Mouse (Mus musculus) embryonic facial prominence, embryonic 12.5 days (tissue): Measurements from ENCODE around the gene Ces1f. TPM values are rescaled to one million over a fixed set of nuclear protein-coding genes. Genes with fewer than 3 reads are reported as not detected.
"Not testable (repeated sequence)": the region's sequence is repeated elsewhere in the genome, so short reads cannot be mapped to it uniquely, and the experiment has no call there.

Experiments used
- ATAC-seq: fragments of 200-750 bp; cut with Nextera tagmentation; 2 replicates; pipeline ENCODE4 v1.8.0; 2017; ENCODE audit not compliant: insufficient number of reproducible peaks, insufficient read depth, low FRiP score, low TSS enrichment
- H3K27ac ChIP-seq: fragments of 300-500 bp; sonication (generic); 2 replicates; pipeline ENCODE4 v1.5.1; 2016; ENCODE audit warnings: mild to moderate bottlenecking
- H3K27me3 ChIP-seq: fragments of 300-500 bp; sonication (generic); 2 replicates; pipeline ENCODE4 v1.6.1; 2016; ENCODE audit warnings: mild to moderate bottlenecking, moderate library complexity
- H3K36me3 ChIP-seq: fragments of 300-500 bp; sonication (generic); 2 replicates; pipeline ENCODE4 v1.6.1; 2016; ENCODE audit warnings: mild to moderate bottlenecking
- H3K4me1 ChIP-seq: fragments of 300-500 bp; sonication (generic); 2 replicates; pipeline ENCODE4 v1.6.1; 2016
- H3K4me2 ChIP-seq: fragments of 300-500 bp; sonication (generic); replicated peaks from 2 replicates; pipeline ENCODE4 v1.6.1; 2016; ENCODE audit warnings: mild to moderate bottlenecking, moderate library complexity
- H3K4me3 ChIP-seq: fragments of 300-500 bp; sonication (generic); 2 replicates; pipeline ENCODE4 v1.5.1; 2016; ENCODE audit warnings: mild to moderate bottlenecking
- H3K9ac ChIP-seq: fragments of 300-500 bp; sonication (generic); 2 replicates; pipeline ENCODE4 v1.6.1; 2016; ENCODE audit warnings: mild to moderate bottlenecking, moderate library complexity
- H3K9me3 ChIP-seq: fragments of 300-500 bp; sonication (generic); 2 replicates; pipeline ENCODE4 v1.6.1; 2016; ENCODE audit warnings: mild to moderate bottlenecking, moderate library complexity
- WGBS: fragments of 180-500 bp; shearing (Covaris S2); methylation state at CpG from one replicate; pipeline ENCODE4 v1.1.7; 2016; 5-methylcytosine and 5-hydroxymethylcytosine counted together
- polyA plus RNA-seq: library from polyadenylated mRNA; unstranded; fragments of >200 nt; fragmentation: Nextera tagmentation; extraction: Ambion mirVana; gene quantifications from 2 replicates; pipeline ENCODE4 v1.2.1, GENCODE M21; 2016

Gene Ces1f
- polyA plus RNA-seq, 1 experiment from 2014 or later, result not detected

DNA sequence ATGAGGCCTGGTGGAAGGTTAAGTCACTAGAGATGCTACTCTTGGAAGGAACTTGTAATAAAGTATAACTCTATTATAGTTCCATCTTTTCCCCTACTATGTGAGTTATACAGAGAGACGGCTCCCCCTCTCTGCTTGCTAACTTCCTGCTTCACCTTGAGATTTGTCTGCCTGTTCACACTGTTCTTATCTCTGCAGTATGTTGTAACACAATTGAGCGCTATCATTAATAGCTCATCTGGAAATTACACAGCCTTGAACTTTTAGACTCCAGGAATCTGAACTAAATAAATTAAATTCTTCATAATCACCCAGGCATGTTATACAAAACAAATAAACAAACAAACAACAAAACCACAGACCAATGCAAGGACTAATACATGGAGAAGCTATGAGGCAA lies 33.5 kb downstream of the Ces1f start:
- 82% methylated on average over 2 of the region's 2 CpGs for WGBS
- H3K27ac ChIP-seq, result no peak overlapping the region
- no peak for ATAC-seq

DNA sequence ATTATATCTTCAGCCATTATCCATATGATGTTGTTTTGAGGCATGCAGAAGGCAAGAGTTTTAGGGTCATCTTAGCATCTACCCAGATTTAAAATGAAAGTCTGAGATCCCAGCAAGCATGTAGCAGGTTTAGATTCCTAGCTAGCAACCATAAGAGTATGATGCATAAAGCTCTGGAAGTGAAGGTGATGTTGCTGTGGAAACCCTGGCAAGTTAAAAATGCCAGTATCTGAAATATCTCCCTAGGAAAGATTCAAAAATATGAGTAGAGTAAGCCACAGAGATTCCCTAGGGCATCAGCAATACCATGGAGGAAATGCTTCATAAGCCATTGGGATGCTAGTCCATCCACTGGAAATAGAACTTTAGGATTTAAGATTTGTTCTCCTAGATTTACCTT lies 39.7 kb downstream of the Ces1f start:
- Histone ChIP-seq H3K4me3 (no peak overlapping the region), H3K36me3 (no peaks in the 10 kb centered on the region), H3K9ac (no peak overlapping the region), H3K4me1 (no peaks in the 10 kb centered on the region), H3K4me2 (no peak overlapping the region), H3K27ac (no peak overlapping the region), H3K9me3 (no peaks in the 10 kb centered on the region), H3K27me3 (no peaks in the 10 kb centered on the region)
- ATAC-seq, result no peak

More for the DNA sequence above, 33.5 kb downstream of the Ces1f start:
- Histone ChIP-seq H3K9me3 (no peaks in the 10 kb centered on the region), H3K4me3 (no peak overlapping the region), H3K4me1 (no peaks in the 10 kb centered on the region), H3K27me3 (no peaks in the 10 kb centered on the region), H3K4me2 (no peak overlapping the region), H3K9ac (no peak overlapping the region), H3K36me3 (no peaks in the 10 kb centered on the region)

DNA sequence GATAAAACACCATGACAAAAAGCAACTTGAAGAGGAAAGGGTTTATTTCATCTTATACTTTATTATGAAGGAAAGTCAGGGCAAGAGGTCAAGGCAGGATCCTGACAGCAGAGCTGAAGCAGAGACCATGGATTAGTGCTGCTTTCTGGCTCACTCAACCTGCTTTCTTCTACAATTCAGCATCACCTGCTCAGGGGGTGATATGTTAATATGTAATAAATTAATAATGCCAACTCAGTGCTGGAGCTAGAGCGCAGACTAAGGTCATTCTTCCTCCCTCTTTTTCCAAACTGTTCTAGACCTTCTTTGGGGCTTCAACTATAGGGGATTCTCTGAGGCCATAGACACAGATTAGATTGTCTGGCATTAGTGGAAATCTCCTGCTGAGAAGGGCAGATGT lies 43.9 kb downstream of the Ces1f start:
- no peak overlapping the region for H3K27ac ChIP-seq
- no peaks in the 10 kb centered on the region for H3K36me3 ChIP-seq
- no peak for ATAC-seq
- H3K27me3 ChIP-seq, result no peaks in the 10 kb centered on the region
- H3K4me2 ChIP-seq, result no peak overlapping the region
- no peaks in the 10 kb centered on the region for H3K4me1 ChIP-seq
- no peaks in the 10 kb centered on the region for H3K9me3 ChIP-seq
- 92% methylated on average over 1 of the region's 1 CpGs for WGBS
- H3K9ac ChIP-seq, result no peak overlapping the region
- no peak overlapping the region for H3K4me3 ChIP-seq

DNA sequence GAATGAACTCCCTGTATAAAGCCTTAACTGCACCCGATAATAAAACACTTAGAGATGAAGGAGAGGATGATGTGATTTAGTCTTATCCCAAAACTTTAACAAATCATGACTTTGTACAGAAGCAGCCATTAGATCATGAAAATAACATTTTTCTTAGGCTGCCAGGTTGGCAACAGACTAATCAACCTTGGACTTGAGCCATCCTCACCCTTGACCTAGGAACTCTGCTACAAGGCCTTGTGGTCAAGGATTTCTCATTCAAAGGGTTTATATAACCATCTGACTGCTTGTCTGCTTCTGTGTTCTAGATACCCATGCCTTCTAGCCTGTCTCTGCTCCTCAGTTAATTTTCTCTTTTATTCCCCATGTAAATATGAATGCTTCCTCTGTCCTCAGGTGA lies 44.8 kb downstream of the Ces1f start:
- Histone ChIP-seq H3K4me3 (no peak overlapping the region), H3K27ac (no peak overlapping the region), H3K4me2 (no peak overlapping the region), H3K4me1 (no peaks in the 10 kb centered on the region), H3K9ac (no peak overlapping the region), H3K36me3 (no peaks in the 10 kb centered on the region), H3K27me3 (no peaks in the 10 kb centered on the region), H3K9me3 (no peaks in the 10 kb centered on the region)
- no peak for ATAC-seq
- 89% methylated on average over 1 of the region's 1 CpGs for WGBS

DNA sequence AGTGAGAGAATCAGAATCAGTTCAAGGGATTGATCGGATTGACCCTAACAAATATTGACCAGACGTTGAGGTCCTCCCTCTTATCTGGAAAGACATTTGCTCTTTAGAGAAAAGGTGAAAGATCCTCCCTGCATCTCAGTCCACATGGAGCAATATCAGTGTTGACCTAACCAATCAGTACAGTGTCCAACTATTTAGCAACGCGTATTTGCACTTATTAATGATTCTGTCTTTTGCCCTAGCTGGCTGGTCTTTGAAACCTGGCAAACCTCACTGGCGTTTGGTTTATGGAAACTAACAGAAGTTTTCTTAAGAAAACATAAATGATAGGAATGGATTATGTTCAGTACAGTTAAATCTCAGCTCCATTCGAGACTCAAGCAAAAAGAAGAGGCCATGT lies 45.5 kb downstream of the Ces1f start:
- H3K27me3 ChIP-seq, result no peaks in the 10 kb centered on the region
- no peak for ATAC-seq

DNA sequence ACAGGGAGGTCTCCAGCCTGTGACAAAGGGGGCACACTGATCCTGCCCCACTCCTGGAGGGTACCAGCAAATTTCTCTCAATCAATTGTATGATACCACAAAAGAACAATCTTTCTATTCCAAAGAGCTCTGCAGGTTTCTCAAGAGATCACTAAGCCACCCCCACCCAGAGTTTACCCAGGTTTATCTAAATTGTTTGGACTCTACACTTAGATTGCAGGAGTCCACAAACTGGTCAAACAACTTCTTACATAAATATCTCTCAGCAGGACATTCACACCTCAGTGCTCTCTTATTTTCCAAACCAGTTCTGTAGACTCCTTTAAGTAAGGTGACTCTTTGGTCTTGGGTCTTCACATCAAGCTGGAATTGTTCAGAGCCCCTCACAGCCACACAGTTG lies 50.1 kb downstream of the Ces1f start, which contains the start of gene Ces1e:
Ces1e (minus strand) TSS at position 174 of the 400 bp plus-strand sequence.
- Histone ChIP-seq H3K36me3 (no peaks in the 10 kb centered on the region), H3K27ac (no peak within 1 kb of the TSS), H3K27me3 (no peaks in the 10 kb centered on the region), H3K9ac (no peak within 1 kb of the TSS), H3K4me1 (no peaks in the 10 kb centered on the region), H3K9me3 (no peaks in the 10 kb centered on the region), H3K4me3 (no peak within 1 kb of the TSS), H3K4me2 (no peak within 1 kb of the TSS)
- no peak for ATAC-seq

More for the DNA sequence above, 45.5 kb downstream of the Ces1f start:
- Histone ChIP-seq H3K36me3 (no peaks in the 10 kb centered on the region), H3K27ac (no peak overlapping the region), H3K9ac (no peak overlapping the region), H3K4me1 (no peaks in the 10 kb centered on the region), H3K9me3 (no peaks in the 10 kb centered on the region), H3K4me3 (no peak overlapping the region), H3K4me2 (no peak overlapping the region)
- 81% methylated on average over 6 of the region's 6 CpGs for WGBS

DNA sequence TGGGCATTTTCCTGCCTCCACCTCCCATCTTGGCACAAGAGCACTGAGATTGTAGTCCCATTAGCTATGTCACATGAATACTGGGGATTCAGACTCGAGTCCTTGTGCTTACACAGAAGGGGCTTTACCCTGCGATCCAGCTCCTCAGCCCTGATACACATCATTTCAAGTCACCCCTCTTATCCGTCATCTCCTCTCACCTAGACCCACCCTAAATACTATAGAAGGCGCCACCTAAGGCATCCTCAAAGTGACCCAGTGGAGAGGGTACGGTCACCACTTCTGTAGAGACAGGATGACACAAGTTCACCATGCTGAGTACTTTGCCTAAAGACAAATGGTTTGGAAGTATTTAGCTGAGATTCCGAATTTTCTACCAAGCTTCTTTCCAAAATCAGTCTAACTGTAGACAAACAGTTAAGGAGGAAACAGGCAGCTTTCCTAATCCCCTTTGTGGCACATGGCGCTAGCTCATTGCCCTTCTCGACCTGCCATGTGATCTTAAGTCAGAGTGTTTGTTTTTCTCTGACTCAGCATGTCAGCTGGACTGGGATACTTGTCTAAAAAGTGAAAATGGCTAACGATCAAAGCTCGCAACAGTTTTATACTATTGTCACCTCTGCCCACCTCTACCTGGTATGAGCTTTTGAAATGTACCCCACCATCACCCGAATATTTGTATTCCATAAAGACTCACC lies 50.7 kb downstream of the Ces1f start:
- no peak for ATAC-seq
- Histone ChIP-seq H3K9ac (no peak overlapping the region), H3K9me3 (no peaks in the 10 kb centered on the region), H3K4me1 (no peaks in the 10 kb centered on the region), H3K4me3 (no peak overlapping the region), H3K27ac (no peak overlapping the region), H3K36me3 (no peaks in the 10 kb centered on the region), H3K27me3 (no peaks in the 10 kb centered on the region), H3K4me2 (no peak overlapping the region)
- WGBS, result 67% methylated on average over 11 of the region's 11 CpGs

DNA sequence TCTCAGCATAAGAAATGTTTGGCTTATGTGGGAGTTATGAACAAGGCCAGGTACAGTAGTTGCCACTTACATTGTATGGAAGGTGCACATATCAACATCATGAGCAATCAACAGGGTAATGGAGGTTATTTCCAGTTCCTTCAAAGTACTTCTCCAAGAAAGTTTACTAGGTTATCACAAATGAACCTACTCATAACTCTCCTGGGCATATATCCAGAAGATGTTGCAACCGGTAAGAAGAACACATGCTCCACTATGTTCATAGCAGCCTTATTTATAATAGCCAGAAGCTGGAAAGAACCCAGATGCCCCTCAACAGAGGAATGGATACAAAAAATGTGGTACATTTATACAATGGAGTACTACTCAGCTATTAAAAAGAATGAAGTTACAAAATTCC lies 53.1 kb downstream of the Ces1f start:
- H3K9me3 ChIP-seq, H3K4me2 ChIP-seq, ATAC-seq, H3K4me1 ChIP-seq, H3K27me3 ChIP-seq, H3K27ac ChIP-seq, H3K36me3 ChIP-seq, H3K4me3 ChIP-seq, H3K9ac ChIP-seq: not testable (repeated sequence)
- 96% methylated on average over 1 of the region's 1 CpGs for WGBS

DNA sequence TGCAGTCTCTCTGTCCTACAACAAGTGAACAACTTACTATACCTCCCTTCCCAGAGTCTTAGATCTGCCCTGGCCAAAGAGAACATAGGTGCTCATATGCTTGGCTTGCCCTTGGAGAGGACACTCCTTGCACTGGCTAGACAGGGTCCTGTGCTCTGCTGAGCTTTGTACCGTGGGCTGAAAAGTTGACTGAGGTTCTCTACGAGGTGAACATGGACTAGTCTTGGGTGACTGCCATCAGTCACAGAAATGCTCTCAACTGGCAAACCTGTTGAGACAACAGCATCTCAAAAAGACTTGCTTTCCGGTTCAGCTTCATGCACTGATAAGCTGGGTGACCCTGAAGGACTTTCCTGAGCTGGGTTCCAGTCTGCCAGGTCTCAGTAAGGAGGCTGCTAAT lies 57.7 kb downstream of the Ces1f start:
- H3K4me3 ChIP-seq, result no peak overlapping the region
- no peak for ATAC-seq
- no peaks in the 10 kb centered on the region for H3K36me3 ChIP-seq
- no peaks in the 10 kb centered on the region for H3K4me1 ChIP-seq
- H3K4me2 ChIP-seq, result no peak overlapping the region
- H3K27me3 ChIP-seq, result no peaks in the 10 kb centered on the region
- no peak overlapping the region for H3K27ac ChIP-seq
- no peaks in the 10 kb centered on the region for H3K9me3 ChIP-seq
- WGBS, result 87% methylated on average over 3 of the region's 3 CpGs
- no peak overlapping the region for H3K9ac ChIP-seq

DNA sequence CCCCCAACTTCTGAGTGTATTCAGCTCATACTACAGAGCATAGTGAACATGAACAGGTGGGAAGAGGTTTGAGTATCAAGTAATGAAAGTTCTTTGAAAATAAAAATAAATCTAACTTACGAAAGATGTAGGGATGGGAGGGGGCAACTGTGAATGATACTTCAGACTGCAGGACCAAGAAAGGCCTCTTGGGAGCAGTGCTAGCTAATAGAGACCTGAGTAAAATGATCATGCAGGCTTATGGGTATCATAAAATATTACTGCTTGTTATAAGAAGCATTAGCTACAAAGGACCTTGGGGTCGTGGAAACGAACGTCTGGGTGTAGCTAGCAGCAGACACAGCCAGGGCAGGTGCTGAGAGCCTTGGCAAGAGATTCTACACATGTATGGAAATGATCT lies 61.7 kb downstream of the Ces1f start:
- no peak for ATAC-seq
- no peak overlapping the region for H3K9ac ChIP-seq
- no peaks in the 10 kb centered on the region for H3K4me1 ChIP-seq
- 74% methylated on average over 4 of the region's 4 CpGs for WGBS
- H3K4me2 ChIP-seq, result no peak overlapping the region
- no peaks in the 10 kb centered on the region for H3K36me3 ChIP-seq
- no peak overlapping the region for H3K27ac ChIP-seq
- no peak overlapping the region for H3K4me3 ChIP-seq
- H3K9me3 ChIP-seq, result no peaks in the 10 kb centered on the region
- no peaks in the 10 kb centered on the region for H3K27me3 ChIP-seq

DNA sequence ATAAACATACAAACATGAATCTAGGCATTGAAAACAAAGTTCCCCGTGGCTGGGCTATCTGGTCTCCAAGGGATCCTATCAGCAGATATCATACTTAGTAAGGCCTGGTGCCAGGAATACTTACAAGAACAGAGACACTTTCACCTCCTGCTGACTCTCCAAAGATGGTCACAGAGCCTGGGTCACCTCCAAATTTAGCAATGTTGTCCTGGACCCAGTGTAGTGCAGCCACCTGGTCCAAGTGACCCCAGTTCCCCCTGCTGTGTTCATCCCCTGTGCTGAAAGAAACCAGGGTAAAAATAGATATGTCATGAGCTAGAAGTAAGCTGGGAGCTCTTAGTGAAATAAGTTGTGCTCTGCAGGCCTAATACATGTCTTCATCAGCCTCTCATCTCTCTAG lies 62.2 kb downstream of the Ces1f start:
- Histone ChIP-seq H3K4me2 (no peak overlapping the region), H3K4me1 (no peaks in the 10 kb centered on the region), H3K27me3 (no peaks in the 10 kb centered on the region), H3K4me3 (no peak overlapping the region), H3K36me3 (no peaks in the 10 kb centered on the region), H3K9me3 (no peaks in the 10 kb centered on the region), H3K9ac (no peak overlapping the region), H3K27ac (no peak overlapping the region)
- 90% methylated on average over 1 of the region's 1 CpGs for WGBS
- ATAC-seq, result no peak

DNA sequence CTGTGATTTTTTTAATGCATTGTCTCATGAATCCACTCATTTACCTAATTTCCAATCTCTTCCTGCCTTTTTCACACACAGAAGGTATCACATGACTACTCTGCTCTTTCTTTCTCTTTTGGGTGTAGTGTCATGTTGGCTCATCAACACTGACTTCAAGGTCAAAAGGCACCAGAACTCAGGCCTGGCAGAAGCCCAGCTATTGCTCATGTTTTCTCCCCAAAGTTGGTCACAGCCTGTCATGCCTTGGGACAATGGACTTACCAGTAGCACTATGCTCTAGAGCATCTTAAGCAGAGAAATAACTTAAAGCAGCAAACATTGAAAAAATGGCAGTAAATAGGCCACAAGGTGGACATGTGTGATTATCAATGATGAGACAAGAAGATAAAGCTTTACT lies 68.5 kb downstream of the Ces1f start:
- H3K27me3 ChIP-seq, result no peaks in the 10 kb centered on the region
- H3K9ac ChIP-seq, result no peak overlapping the region
- H3K9me3 ChIP-seq, result no peaks in the 10 kb centered on the region
- H3K4me3 ChIP-seq, result no peak overlapping the region
- H3K27ac ChIP-seq, result no peak overlapping the region
- no peak overlapping the region for H3K4me2 ChIP-seq
- no peak for ATAC-seq
- no peaks in the 10 kb centered on the region for H3K36me3 ChIP-seq
- no peaks in the 10 kb centered on the region for H3K4me1 ChIP-seq
